Mouse (Mus musculus) CD4-positive naive resting alpha-beta T cell, adult 76 days (primary cell): ENCODE data around the gene Olfr1193. TPM values are rescaled to one million over a fixed set of nuclear protein-coding genes. Genes with fewer than 3 reads are reported as not detected.

Source experiments
- total RNA-seq: library from RNA; stranded (reverse); gene quantifications from one replicate; pipeline ENCODE4 v1.2.4, GENCODE M21; 2023

The Olfr1193 gene
- not detected for total RNA-seq

GRCm38 (mm10) chr2:88675328-88675727, at the start of gene Olfr1193:
Gene Olfr1193, plus strand, starts transcription at chr2:88675628.

GRCm38 (mm10) chr2:88640242-88640641, 35.2 kb upstream of the Olfr1193 start, which contains the start of gene Olfr1191-ps1:
Gene Olfr1191-ps1, plus strand, starts transcription at chr2:88640542.

GRCm38 (mm10) chr2:88648209-88648608, 27.2 kb upstream of the Olfr1193 start, which contains the start of gene Olfr1192-ps1:
Gene Olfr1192-ps1, plus strand, starts transcription at chr2:88648509.

GRCm38 (mm10) chr2:88689087-88689486, 13.7 kb downstream of the Olfr1193 start, which contains the start of gene Olfr1195:
Gene Olfr1195, minus strand, starts transcription at chr2:88689187.

GRCm38 (mm10) chr2:88704497-88704896, 29.1 kb downstream of the Olfr1193 start, which contains the start of gene Olfr1196:
Gene Olfr1196, minus strand, starts transcription at chr2:88704597.

Other genes starting within 250 kb of the Olfr1193 start
- not detected for gene Olfr1181, start 249.5 kb upstream of the Olfr1193 start, total RNA-seq
- not detected for gene Gm13757, start 226.5 kb upstream of the Olfr1193 start, total RNA-seq
- not detected for gene Olfr1183, start 220.8 kb upstream of the Olfr1193 start, total RNA-seq
- not detected for gene Olfr1184, start 192.0 kb upstream of the Olfr1193 start, total RNA-seq
- gene Olfr1185-ps1, start 182.3 kb upstream of the Olfr1193 start, total RNA-seq: not detected
- not detected for gene Olfr1186, start 157.1 kb upstream of the Olfr1193 start, total RNA-seq
- gene Olfr1188, start 118.7 kb upstream of the Olfr1193 start, total RNA-seq: not detected
- not detected for gene Olfr1189, start 89.2 kb upstream of the Olfr1193 start, total RNA-seq
- gene Olfr1191-ps1, start 35.1 kb upstream of the Olfr1193 start, total RNA-seq: not detected
- gene Olfr1192-ps1, start 27.1 kb upstream of the Olfr1193 start, total RNA-seq: not detected
- not detected for gene Olfr1195, start 13.6 kb downstream of the Olfr1193 start, total RNA-seq
- gene Olfr1196, start 29.0 kb downstream of the Olfr1193 start, total RNA-seq: not detected
- not detected for gene Olfr1197, start 56.7 kb downstream of the Olfr1193 start, total RNA-seq
- not detected for gene Olfr1198, start 75.7 kb downstream of the Olfr1193 start, total RNA-seq
- gene Olfr1199, start 84.8 kb downstream of the Olfr1193 start, total RNA-seq: not detected
- not detected for gene Olfr1200, start 94.9 kb downstream of the Olfr1193 start, total RNA-seq
- gene Olfr1201, start 117.4 kb downstream of the Olfr1193 start, total RNA-seq: not detected
- not detected for gene Olfr1202, start 138.9 kb downstream of the Olfr1193 start, total RNA-seq
- gene Olfr1205, start 154.1 kb downstream of the Olfr1193 start, total RNA-seq: not detected
- gene Olfr1204, start 173.7 kb downstream of the Olfr1193 start, total RNA-seq: not detected
- not detected for gene Olfr1206, start 187.6 kb downstream of the Olfr1193 start, total RNA-seq
- gene Olfr1208, start 226.7 kb downstream of the Olfr1193 start, total RNA-seq: not detected
- not detected for gene Olfr1209, start 239.5 kb downstream of the Olfr1193 start, total RNA-seq